In the genomic region with DNA sequence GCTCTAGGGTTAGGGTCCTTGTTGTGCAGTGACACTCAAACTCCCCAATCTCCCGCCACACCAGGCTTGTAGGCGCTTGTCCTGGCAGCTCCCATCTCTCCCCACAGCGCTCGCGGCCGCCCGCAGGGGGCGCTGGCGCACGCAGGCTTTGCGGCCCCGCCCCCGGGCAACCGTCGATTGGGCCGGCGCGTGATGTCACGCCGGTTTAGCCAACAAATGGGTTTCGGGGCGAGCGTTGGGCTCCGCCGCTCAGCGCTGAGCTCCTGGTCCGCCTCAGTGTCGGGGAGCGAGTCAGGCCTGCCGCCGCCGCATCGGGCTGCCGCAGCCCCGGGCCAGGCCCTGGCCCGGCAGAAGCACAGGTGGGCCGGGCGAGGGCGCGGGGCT, we compare ENCODE assay signal across 8 mouse cellular contexts. TPM values are rescaled to one million over a fixed set of nuclear protein-coding genes. Genes with fewer than 3 reads are reported as not detected.
A peak's percentile ranks its signal among the peaks of the same experiment; 100 is the strongest.
DNase-seq lines count a peak whose midpoint lies in the region; ATAC-seq lines count a peak whose summit lies in the region.

No protein-coding gene starts in this region.

- 1% methylated on average over 35 of the region's 40 CpGs for WGBS in hindbrain, embryonic 14.5 days

- H3K4me2 ChIP-seq in hindbrain, embryonic 14.5 days (replicated peaks): peak overlapping the region; percentile 69

- peak overlapping the region; percentile 94 for H3K4me3 ChIP-seq in hindbrain, embryonic 14.5 days (replicated peaks; ENCODE audit: low read length)

- H3K9me3 ChIP-seq in hindbrain, embryonic 14.5 days (ENCODE audit: control insufficient read depth, low read length): no peaks in the 10 kb centered on the region

- peak; percentile 95 for DNase-seq in T-cell, adult 2 months (ENCODE audit: low spot score)
- peak; percentile 97 to 98 for DNase-seq in cerebellum, postnatal 25 days
- peak; percentile 96 to 97 for DNase-seq in frontal cortex, postnatal 25 days (ENCODE audit: low spot score in 2 of 2)
- peak; percentile 99 for DNase-seq in hindbrain, embryonic 14.5 days (ENCODE audit: low spot score)
- peak; percentile 97 to 99 for DNase-seq in layer of hippocampus, postnatal 25 days (ENCODE audit: extremely low spot score in 1 of 2, low spot score in 1 of 2)
- peak; percentile 95 for DNase-seq in lung, postnatal 14 days
- DNase-seq in retina, adult 2 months (ENCODE audit: low read depth, low spot score): peak; percentile 85
- DNase-seq in thymus, postnatal 25 days: peak; percentile 97

- peak overlapping the region; percentile 91 for H3K9ac ChIP-seq in hindbrain, embryonic 14.5 days

- H3K27me3 ChIP-seq in hindbrain, embryonic 14.5 days (ENCODE audit: control insufficient read depth, insufficient read depth, low read length): no peaks in the 10 kb centered on the region

- H3K4me1 ChIP-seq in hindbrain, embryonic 14.5 days (replicated peaks; ENCODE audit: control insufficient read depth, insufficient read depth, low read length): peaks cover 11% of the 10 kb centered on the region

- peak; percentile 96 for ATAC-seq in hindbrain, embryonic 14.5 days (ENCODE audit: low FRiP score)

- no peaks in the 10 kb centered on the region for H3K36me3 ChIP-seq in hindbrain, embryonic 14.5 days (replicated peaks; ENCODE audit: control insufficient read depth, insufficient read depth)

- peak overlapping the region; percentile 87 for H3K27ac ChIP-seq in hindbrain, embryonic 14.5 days

RNA-seq across cellular contexts. Expression of a gene that starts 22.1 kb away (rescaled TPM):
- 35.1 and 35.3 TPM in 2 replicates for polyA plus RNA-seq in hindbrain, embryonic 14.5 days (2014; fragmentation: Nextera tagmentation; extraction: Ambion mirVana)
- total RNA-seq in layer of hippocampus, postnatal 25 days (2021): 10 to 100 TPM; 86.2 to 90.9 TPM

RNA-seq across cellular contexts. Expression of a gene that starts 54.1 kb away (rescaled TPM):
- polyA plus RNA-seq in hindbrain, embryonic 14.5 days (2014; fragmentation: Nextera tagmentation; extraction: Ambion mirVana): 6.3 and 7.6 TPM in 2 replicates
- total RNA-seq in layer of hippocampus, postnatal 25 days (2021): under 1 TPM; 0.34 to 0.61 TPM

Comparison
In these comparisons a context has a peak if more than half of its experiments do, and no peak if none do; other contexts are left out.
1. Peak in every context shown above with its lines: DNase-seq, ATAC-seq, H3K4me3 ChIP-seq and H3K27ac ChIP-seq.